Mouse (Mus musculus) common myeloid progenitor, adult 5-6 weeks (primary cell): ENCODE data around the gene Mical2. TPM values are rescaled to one million over a fixed set of nuclear protein-coding genes. Genes with fewer than 3 reads are reported as not detected.
A peak's percentile ranks its signal among the peaks of the same experiment; 100 is the strongest.

ENCODE experiments used
- ATAC-seq: replicated peaks from 2 replicates; pipeline ENCODE4 v1.8.0; 2016; ENCODE audit warnings: low read depth, mild to moderate bottlenecking, moderate TSS enrichment, inconsistent platforms; ENCODE audit not compliant: poor library complexity, severe bottlenecking
- total RNA-seq: library from RNA; stranded (forward); fragments of 200-1000, 187-1606 nt; gene quantifications from 2 replicates; pipeline ENCODE4 v1.2.3, GENCODE M21; 2017

Mical2 gene
- total RNA-seq, 1 experiment from 2014 or later = 1.6 TPM

- ATAC-seq = no peak
These were observed 17.9 kb upstream of the Mical2 start for GRCm38 (mm10) chr7:112207717-112208116.

GRCm38 (mm10) chr7:112208323-112209167 lies 17.1 kb upstream of the Mical2 start:
- ATAC-seq = no peak

GRCm38 (mm10) chr7:112209621-112210020 lies 16.0 kb upstream of the Mical2 start:
- ATAC-seq = no peak

- peak; percentile 70 for ATAC-seq
These were observed 12.5 kb upstream of the Mical2 start for GRCm38 (mm10) chr7:112212921-112213721.

GRCm38 (mm10) chr7:112215871-112216270 lies 9.8 kb upstream of the Mical2 start:
- ATAC-seq = no peak

- no peak for ATAC-seq
These were observed 8.9 kb upstream of the Mical2 start for GRCm38 (mm10) chr7:112216720-112217119.

- ATAC-seq = peak; percentile 66
These were observed 8.4 kb upstream of the Mical2 start for GRCm38 (mm10) chr7:112217208-112217607.

- no peak for ATAC-seq
These were observed 2.7 kb upstream of the Mical2 start for GRCm38 (mm10) chr7:112222733-112223524.

GRCm38 (mm10) chr7:112224854-112225253 lies 802 bp upstream of the Mical2 start:
- ATAC-seq = no peak

- no peak for ATAC-seq
These were observed 1.0 kb downstream of the Mical2 start for GRCm38 (mm10) chr7:112226446-112227265.

- ATAC-seq = no peak
These were observed 1.6 kb downstream of the Mical2 start for GRCm38 (mm10) chr7:112227266-112227562.

GRCm38 (mm10) chr7:112228827-112229498 lies 3.3 kb downstream of the Mical2 start:
- ATAC-seq = no peak

- no peak for ATAC-seq
These were observed 6.1 kb downstream of the Mical2 start for GRCm38 (mm10) chr7:112231731-112232130.

GRCm38 (mm10) chr7:112233345-112234005 lies 7.8 kb downstream of the Mical2 start:
- no peak for ATAC-seq

- ATAC-seq = no peak
These were observed 8.8 kb downstream of the Mical2 start for GRCm38 (mm10) chr7:112234410-112234809.

GRCm38 (mm10) chr7:112235493-112235892 lies 9.8 kb downstream of the Mical2 start:
- no peak for ATAC-seq

- ATAC-seq = no peak
These were observed 11.6 kb downstream of the Mical2 start for GRCm38 (mm10) chr7:112237211-112237610.

- ATAC-seq = peak; percentile 43
These were observed 12.2 kb downstream of the Mical2 start for GRCm38 (mm10) chr7:112237868-112238267.
